Comparison of ENCODE assay signal across 21 mouse cellular contexts in genomic region chr5:113301841-113302240, GRCm38 (mm10). TPM values are rescaled to one million over a fixed set of nuclear protein-coding genes. Genes with fewer than 3 reads are reported as not detected.
DNase-seq lines count a peak whose midpoint lies in the region; ATAC-seq lines count a peak whose summit lies in the region.
"Had no signal": no experiment of that assay in that cellular context is flagged by ENCODE, and none has a peak within 500 bp of the region (broad histone marks: within the 10 kb centered on the region; RNA-seq: fewer than 3 reads in every experiment).

No protein-coding gene starts in this region.

- no peak overlapping the region for H3K4me2 ChIP-seq in hindbrain, embryonic 14.5 days (replicated peaks)
- no peak overlapping the region for H3K4me2 ChIP-seq in intestine, embryonic 16.5 days (ENCODE audit: low read depth, low read length)
- H3K4me2 ChIP-seq: heart, embryonic 12.5 days; limb, embryonic 13.5 days; liver, embryonic 15.5 days; neural tube, embryonic 15.5 days had no signal

- no peak overlapping the region for H3K4me3 ChIP-seq in hindbrain, embryonic 10.5 days
- H3K4me3 ChIP-seq in hindbrain, embryonic 14.5 days (replicated peaks; ENCODE audit: low read length): no peak overlapping the region
- H3K4me3 ChIP-seq in intestine, embryonic 16.5 days (ENCODE audit: low read length): no peak overlapping the region
- H3K4me3 ChIP-seq: heart, embryonic 12.5 days; limb, embryonic 13.5 days; liver, embryonic 15.5 days; neural tube, embryonic 15.5 days had no signal

- H3K36me3 ChIP-seq in hindbrain, embryonic 10.5 days: no peaks in the 10 kb centered on the region
- peaks cover 4% of the 10 kb centered on the region; the same call in 1 of the 2 replicates for H3K36me3 ChIP-seq in hindbrain, embryonic 14.5 days (replicated peaks; ENCODE audit: control insufficient read depth, insufficient read depth)
- no peaks in the 10 kb centered on the region for H3K36me3 ChIP-seq in intestine, embryonic 16.5 days (ENCODE audit: control insufficient read depth, insufficient read depth, low read length)
- H3K36me3 ChIP-seq: heart, embryonic 12.5 days; limb, embryonic 13.5 days; liver, embryonic 15.5 days; neural tube, embryonic 15.5 days had no signal

- no peak overlapping the region for H3K9ac ChIP-seq in hindbrain, embryonic 14.5 days
- no peak overlapping the region for H3K9ac ChIP-seq in intestine, embryonic 16.5 days (ENCODE audit: low read depth, low read length)
- H3K9ac ChIP-seq: heart, embryonic 12.5 days; limb, embryonic 13.5 days; liver, embryonic 15.5 days; neural tube, embryonic 15.5 days had no signal

- peaks cover 46% of the 10 kb centered on the region for H3K27me3 ChIP-seq in hindbrain, embryonic 10.5 days (ENCODE audit: insufficient read depth, poor library complexity, severe bottlenecking)
- H3K27me3 ChIP-seq in hindbrain, embryonic 14.5 days (ENCODE audit: control insufficient read depth, insufficient read depth, low read length): no peaks in the 10 kb centered on the region
- H3K27me3 ChIP-seq in intestine, embryonic 16.5 days (replicated peaks; ENCODE audit: control insufficient read depth, insufficient read depth, low read length): no peaks in the 10 kb centered on the region

- H3K27ac ChIP-seq in hindbrain, embryonic 10.5 days: no peak overlapping the region; the same call in 1 of the 2 replicates
- H3K27ac ChIP-seq in hindbrain, embryonic 14.5 days: no peak overlapping the region
- no peak overlapping the region for H3K27ac ChIP-seq in intestine, embryonic 16.5 days (ENCODE audit: low read length)
- H3K27ac ChIP-seq: limb, embryonic 13.5 days; liver, embryonic 15.5 days; neural tube, embryonic 15.5 days had no signal

- no peaks in the 10 kb centered on the region for H3K9me3 ChIP-seq in hindbrain, embryonic 10.5 days
- H3K9me3 ChIP-seq in hindbrain, embryonic 14.5 days (ENCODE audit: control insufficient read depth, low read length): no peaks in the 10 kb centered on the region
- H3K9me3 ChIP-seq in intestine, embryonic 16.5 days (ENCODE audit: control insufficient read depth, low read length): no peaks in the 10 kb centered on the region
- H3K9me3 ChIP-seq: heart, embryonic 12.5 days; limb, embryonic 13.5 days; liver, embryonic 15.5 days; neural tube, embryonic 15.5 days had no signal

- 14% methylated on average over 13 of the region's 13 CpGs for WGBS in hindbrain, embryonic 10.5 days
- WGBS in hindbrain, embryonic 14.5 days: 20% methylated on average over 13 of the region's 13 CpGs
- 34% methylated on average over 13 of the region's 13 CpGs for WGBS in intestine, embryonic 16.5 days

- ATAC-seq in hindbrain, embryonic 14.5 days (ENCODE audit: low FRiP score): no peak
- no peak for ATAC-seq in intestine, embryonic 16.5 days
- ATAC-seq: intestine, postnatal 0 days had no signal

- peak; percentile 32 for DNase-seq in adrenal gland, postnatal 14 days
- DNase-seq in adrenal gland, postnatal 10 days: no peak
- peak; percentile 45 for DNase-seq in hindbrain, embryonic 10.5 days (ENCODE audit: low spot score)
- no peak for DNase-seq in hindbrain, embryonic 14.5 days (ENCODE audit: low spot score)
- DNase-seq in retina, postnatal 1 day: peak; percentile 65
- no peak for DNase-seq in retina, embryonic 14.5 days (ENCODE audit: low spot score)
- no peak for DNase-seq in urinary bladder, postnatal 36 days (ENCODE audit: low spot score in 2 of 2)
- DNase-seq: adrenal gland, adult 2 months; gastrocnemius, postnatal 25 days; heart, postnatal 4 days; right cerebral cortex, adult 18-20 months had no signal

- H3K4me1 ChIP-seq in hindbrain, embryonic 10.5 days (replicated peaks): peaks cover 31% of the 10 kb centered on the region
- peaks cover 11% of the 10 kb centered on the region for H3K4me1 ChIP-seq in hindbrain, embryonic 14.5 days (replicated peaks; ENCODE audit: control insufficient read depth, insufficient read depth, low read length)
- peaks cover 23% of the 10 kb centered on the region for H3K4me1 ChIP-seq in intestine, embryonic 16.5 days (ENCODE audit: control insufficient read depth, insufficient read depth, low read length)
- H3K4me1 ChIP-seq: liver, embryonic 15.5 days had no signal

RNA-seq across cellular contexts. Expression of gene Sgsm1, which starts 8.7 kb away (rescaled TPM):
- 8.8 and 10.4 TPM in 2 replicates for total RNA-seq in adrenal gland, postnatal 14 days (2021)
- 10 to 100 TPM in 1 of 2 experiments, 1 to 10 TPM in 1; 9.0 to 10.5 TPM for total RNA-seq in adrenal gland, postnatal 10 days (2021)
- 16.6 and 17.5 TPM in 2 replicates for polyA plus RNA-seq in hindbrain, embryonic 10.5 days (2016; fragmentation: Nextera tagmentation; extraction: Ambion mirVana)
- 14.8 and 15.0 TPM in 2 replicates for polyA plus RNA-seq in hindbrain, embryonic 14.5 days (2014; fragmentation: Nextera tagmentation; extraction: Ambion mirVana)
- 10.3 and 11.1 TPM in 2 replicates for polyA plus RNA-seq in intestine, embryonic 16.5 days (2015; fragmentation: Nextera tagmentation; extraction: Ambion mirVana)
- total RNA-seq: monocyte, adult 5-6 weeks had no signal

RNA-seq across cellular contexts. Expression of gene Aym1, which starts 55.3 kb away (rescaled TPM):
- total RNA-seq in adrenal gland, postnatal 14 days (2021): not detected in 2 replicates
- not detected for total RNA-seq in adrenal gland, postnatal 10 days (2021)
- polyA plus RNA-seq in hindbrain, embryonic 10.5 days (2016; fragmentation: Nextera tagmentation; extraction: Ambion mirVana): not detected in 2 replicates
- not detected in 2 replicates for polyA plus RNA-seq in hindbrain, embryonic 14.5 days (2014; fragmentation: Nextera tagmentation; extraction: Ambion mirVana)
- not detected in 2 replicates for polyA plus RNA-seq in intestine, embryonic 16.5 days (2015; fragmentation: Nextera tagmentation; extraction: Ambion mirVana)
- total RNA-seq: adrenal gland, adult 2 months; CH12.LX; gastrocnemius, postnatal 25 days; heart, postnatal 4 days; layer of hippocampus, adult 18-20 months; monocyte, adult 5-6 weeks had no signal
- polyA plus RNA-seq: adrenal gland, adult 2 months; heart, embryonic 12.5 days; intestine, postnatal 0 days; limb, embryonic 13.5 days; liver, embryonic 15.5 days; neural tube, embryonic 15.5 days; stomach, embryonic 14.5 days had no signal

Comparison
In these comparisons a context has a peak if more than half of its experiments do, and no peak if none do; other contexts are left out.
1. DNase-seq: peak in adrenal gland, postnatal 14 days (single experiment), hindbrain, embryonic 10.5 days (single experiment) and retina, postnatal 1 day (single experiment); none in adrenal gland, postnatal 10 days (single experiment), hindbrain, embryonic 14.5 days (single experiment), retina, embryonic 14.5 days (single experiment) and urinary bladder, postnatal 36 days (0 of 2).